Mouse (Mus musculus) C2C12 (cell line): ENCODE data around the gene Adcy5.

Experiments used
- CTCF ChIP-seq: IDR thresholded peaks from one replicate; pipeline ENCODE4 v1.5.1; 2011; ENCODE audit not compliant: control insufficient read depth, insufficient read depth, insufficient read length
- FOSL1 ChIP-seq: IDR thresholded peaks from one replicate; pipeline ENCODE4 v1.8.0; 2011; ENCODE audit warnings: mild to moderate bottlenecking, low read length; ENCODE audit not compliant: poor library complexity, insufficient read depth, severe bottlenecking
- MAX ChIP-seq: IDR thresholded peaks from one replicate; pipeline ENCODE4 v1.6.1; 2011; ENCODE audit warnings: mild to moderate bottlenecking, control low read depth
- USF1 ChIP-seq: IDR thresholded peaks from one replicate; pipeline ENCODE4 v1.6.1; 2011; ENCODE audit warnings: low read depth, mild to moderate bottlenecking, control low read depth, moderate library complexity

DNA sequence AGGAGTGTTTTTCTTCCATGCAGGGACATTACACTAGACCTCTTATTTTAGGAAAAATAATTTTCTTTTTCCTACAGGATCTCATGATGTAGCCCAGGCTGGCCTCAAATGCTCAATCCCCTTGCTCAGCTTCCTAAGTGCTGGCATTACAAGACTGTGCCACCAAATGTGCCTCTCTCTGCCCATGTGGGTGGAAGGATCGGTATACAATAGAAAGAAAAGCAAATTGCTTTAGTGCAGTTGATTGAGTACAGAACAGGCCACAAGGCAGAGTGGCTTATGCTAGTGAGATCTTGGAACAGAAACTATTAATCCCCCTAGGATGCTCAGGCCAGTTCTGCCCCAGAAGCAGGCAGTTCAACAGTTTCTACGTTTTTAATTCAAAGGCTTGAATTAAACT is 165.1 kb downstream of the Adcy5 start:
- TF ChIP-seq CTCF (no peak), FOSL1 (no peak), USF1 (no peak), MAX (no peak)
